Mouse (Mus musculus): ENCODE data around the gene Gnao1. TPM values are rescaled to one million over a fixed set of nuclear protein-coding genes. Genes with fewer than 3 reads are reported as not detected.
A peak's percentile ranks its signal among the peaks of the same experiment; 100 is the strongest.

Gnao1 gene
- polyA plus RNA-seq, 1 experiment from 2014 or later, result 187 TPM

DNA sequence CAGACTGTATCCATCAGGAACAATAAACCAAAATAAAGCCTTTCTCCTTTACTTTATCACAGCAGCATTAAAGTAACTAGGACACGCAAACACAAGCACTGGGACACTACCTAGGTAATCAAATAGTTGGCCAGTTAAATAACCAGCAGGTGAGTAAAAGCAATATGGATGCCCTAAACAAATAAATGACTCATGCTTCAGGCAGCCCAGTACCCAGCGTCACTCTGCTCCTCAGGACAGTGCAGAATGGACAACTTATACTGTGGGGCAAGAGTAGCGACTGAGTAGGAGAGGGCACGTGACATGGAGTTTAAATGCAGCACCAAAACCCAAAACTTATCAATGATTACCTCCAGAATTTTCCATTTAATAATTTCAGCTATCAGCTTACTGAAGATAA is 180.0 kb downstream of the Gnao1 start:
- no peaks in the 10 kb centered on the region for H3K27me3 ChIP-seq (replicated peaks; ENCODE audit: control insufficient read depth, insufficient read depth, low read length)
- H3K36me3 ChIP-seq (ENCODE audit: control insufficient read depth, insufficient read depth), result peaks cover 16% of the 10 kb centered on the region
- no peak overlapping the region for H3K4me3 ChIP-seq (replicated peaks; ENCODE audit: low read length)
- no peak overlapping the region for H3K9ac ChIP-seq (replicated peaks; ENCODE audit: low read depth, low read length)
- H3K27ac ChIP-seq (ENCODE audit: low read length), result no peak overlapping the region
- no peak overlapping the region for H3K4me2 ChIP-seq (ENCODE audit: low read length)
- H3K4me1 ChIP-seq (replicated peaks; ENCODE audit: control insufficient read depth, insufficient read depth, low read length), result no peaks in the 10 kb centered on the region
- no peak for ATAC-seq
- 94% methylated on average over 4 of the region's 4 CpGs for WGBS
- no peaks in the 10 kb centered on the region for H3K9me3 ChIP-seq (ENCODE audit: control insufficient read depth, low read length)

DNA sequence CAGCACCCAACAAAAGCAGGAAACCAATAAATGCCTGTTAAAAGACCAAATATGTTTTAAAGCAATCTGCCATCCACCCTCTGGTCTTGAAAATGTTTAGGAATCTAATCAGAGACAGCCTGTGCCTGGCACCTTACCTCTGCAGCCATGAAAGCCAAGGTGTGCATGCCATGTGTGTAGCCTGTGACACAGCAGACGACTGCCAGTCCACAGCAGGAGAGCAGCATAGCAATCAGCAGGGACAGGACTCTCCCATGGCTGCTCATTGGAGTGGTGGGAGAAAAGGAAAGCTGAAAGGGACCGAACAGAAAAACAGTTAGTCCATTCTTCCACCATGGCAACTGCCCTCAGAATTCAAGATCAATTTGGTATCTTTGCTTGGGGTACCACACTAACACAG is 189.2 kb downstream of the Gnao1 start:
- Histone ChIP-seq H3K4me1 (replicated peaks; ENCODE audit: control insufficient read depth, insufficient read depth, low read length) (no peaks in the 10 kb centered on the region), H3K36me3 (ENCODE audit: control insufficient read depth, insufficient read depth) (peaks cover 22% of the 10 kb centered on the region), H3K9me3 (ENCODE audit: control insufficient read depth, low read length) (no peaks in the 10 kb centered on the region), H3K27ac (ENCODE audit: low read length) (no peak overlapping the region), H3K27me3 (replicated peaks; ENCODE audit: control insufficient read depth, insufficient read depth, low read length) (no peaks in the 10 kb centered on the region), H3K4me2 (ENCODE audit: low read length) (no peak overlapping the region), H3K4me3 (replicated peaks; ENCODE audit: low read length) (no peak overlapping the region), H3K9ac (replicated peaks; ENCODE audit: low read depth, low read length) (no peak overlapping the region)
- 93% methylated on average over 2 of the region's 2 CpGs for WGBS
- ATAC-seq, result no peak

DNA sequence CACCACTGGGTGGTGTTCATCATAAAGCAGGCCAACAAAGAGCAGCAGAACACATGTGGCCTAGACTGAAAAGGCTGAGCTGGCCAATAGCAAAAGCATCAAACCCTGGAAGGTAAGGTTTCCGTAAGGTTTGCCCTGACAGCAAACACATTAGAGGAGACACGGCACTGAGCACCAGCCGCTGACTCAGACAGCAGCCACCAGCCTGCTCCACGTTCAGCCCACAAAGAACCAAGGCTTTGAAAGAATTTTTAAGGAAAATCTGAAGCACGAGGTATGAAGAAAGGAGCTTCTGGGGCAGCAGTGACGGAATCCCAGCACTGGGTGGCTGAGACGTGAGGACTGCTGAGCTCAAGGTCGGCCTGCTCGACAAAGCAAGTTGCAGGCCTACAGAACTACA is 194.4 kb downstream of the Gnao1 start:
- Histone ChIP-seq H3K9ac (replicated peaks; ENCODE audit: low read depth, low read length) (no peak overlapping the region), H3K9me3 (ENCODE audit: control insufficient read depth, low read length) (no peaks in the 10 kb centered on the region), H3K4me2 (ENCODE audit: low read length) (no peak overlapping the region), H3K4me3 (replicated peaks; ENCODE audit: low read length) (no peak overlapping the region), H3K36me3 (ENCODE audit: control insufficient read depth, insufficient read depth) (peaks cover 14% of the 10 kb centered on the region), H3K27me3 (replicated peaks; ENCODE audit: control insufficient read depth, insufficient read depth, low read length) (no peaks in the 10 kb centered on the region), H3K4me1 (replicated peaks; ENCODE audit: control insufficient read depth, insufficient read depth, low read length) (peaks cover 5% of the 10 kb centered on the region), H3K27ac (ENCODE audit: low read length) (no peak overlapping the region)
- 84% methylated on average over 9 of the region's 9 CpGs for WGBS
- ATAC-seq, result no peak

DNA sequence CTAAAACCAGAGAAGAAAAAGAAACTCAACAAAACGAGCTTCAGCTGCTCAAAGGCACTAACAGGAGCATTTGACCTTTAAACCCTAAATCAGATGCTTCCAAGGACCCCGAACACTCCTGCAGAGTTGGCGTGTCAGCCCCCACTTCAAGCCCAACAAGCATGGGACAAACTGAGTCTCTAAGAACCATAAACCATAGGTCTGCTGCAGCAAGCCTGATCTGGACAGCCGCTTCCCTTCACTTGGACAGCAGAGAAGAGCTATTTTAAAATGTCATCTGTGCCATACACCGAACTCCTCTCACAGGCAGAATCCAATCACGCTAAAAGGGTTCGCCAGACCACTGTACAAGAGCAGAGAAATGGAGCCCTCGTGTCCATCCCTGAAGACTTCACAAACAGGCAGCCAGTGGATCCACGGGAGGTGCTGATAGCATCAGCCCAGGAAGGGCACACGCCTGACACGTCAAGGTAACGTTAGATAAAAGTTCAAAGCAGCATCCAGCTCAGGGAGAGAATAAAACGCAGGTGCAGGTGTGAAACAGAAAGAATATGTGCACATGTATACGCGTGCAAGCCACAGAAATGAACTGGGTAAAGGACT is 199.6 kb downstream of the Gnao1 start:
- Histone ChIP-seq H3K36me3 (ENCODE audit: control insufficient read depth, insufficient read depth) (no peaks in the 10 kb centered on the region; the same call in 1 of the 2 replicates), H3K27ac (ENCODE audit: low read length) (no peak overlapping the region), H3K4me3 (replicated peaks; ENCODE audit: low read length) (no peak overlapping the region), H3K27me3 (replicated peaks; ENCODE audit: control insufficient read depth, insufficient read depth, low read length) (no peaks in the 10 kb centered on the region), H3K9ac (replicated peaks; ENCODE audit: low read depth, low read length) (0 out of 2 replicates have a peak overlapping the region, but pooled peaks have one; percentile 22), H3K4me2 (ENCODE audit: low read length) (no peak overlapping the region), H3K9me3 (ENCODE audit: control insufficient read depth, low read length) (no peaks in the 10 kb centered on the region), H3K4me1 (replicated peaks; ENCODE audit: control insufficient read depth, insufficient read depth, low read length) (peaks cover 33% of the 10 kb centered on the region)
- ATAC-seq, result no peak
- 72% methylated on average over 15 of the region's 15 CpGs for WGBS

DNA sequence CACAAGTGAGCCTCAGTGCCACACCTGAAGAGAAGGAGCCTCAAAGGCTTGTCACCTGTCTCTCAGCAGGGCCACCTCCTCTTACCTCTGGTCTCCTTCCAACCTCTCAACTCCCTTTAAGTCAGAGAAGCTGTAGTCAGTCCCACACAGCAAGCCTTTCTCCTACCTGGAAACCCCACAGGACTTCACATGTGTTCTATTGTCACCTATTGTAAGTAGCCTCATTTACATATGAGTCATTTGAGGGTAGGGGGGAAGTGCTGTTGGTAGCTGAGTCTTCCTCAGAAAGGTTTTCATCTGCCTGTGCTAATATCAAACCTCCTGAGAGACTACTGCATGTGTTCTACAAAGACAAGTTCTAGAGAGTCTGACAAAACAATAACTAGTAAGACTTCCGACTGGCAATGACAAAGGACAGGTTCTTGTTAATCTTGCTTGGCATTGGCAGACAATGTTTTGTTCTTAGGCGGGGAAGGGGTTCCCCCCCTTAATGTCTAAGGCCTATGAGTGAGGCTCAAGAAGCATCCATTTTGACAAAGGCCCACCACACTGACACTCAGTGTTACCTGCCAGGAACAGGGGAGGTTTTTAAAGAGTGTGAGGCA is 200.4 kb downstream of the Gnao1 start:
- H3K9ac ChIP-seq (replicated peaks; ENCODE audit: low read depth, low read length), result no peak overlapping the region
- peaks cover 33% of the 10 kb centered on the region for H3K4me1 ChIP-seq (replicated peaks; ENCODE audit: control insufficient read depth, insufficient read depth, low read length)
- no peak overlapping the region for H3K4me2 ChIP-seq (ENCODE audit: low read length)
- H3K27me3 ChIP-seq (replicated peaks; ENCODE audit: control insufficient read depth, insufficient read depth, low read length), result no peaks in the 10 kb centered on the region
- no peak for ATAC-seq
- H3K9me3 ChIP-seq (ENCODE audit: control insufficient read depth, low read length), result no peaks in the 10 kb centered on the region
- WGBS, result 39% methylated on average over 2 of the region's 2 CpGs
- H3K36me3 ChIP-seq (ENCODE audit: control insufficient read depth, insufficient read depth), result peaks cover 3% of the 10 kb centered on the region
- no peak overlapping the region for H3K4me3 ChIP-seq (replicated peaks; ENCODE audit: low read length)
- H3K27ac ChIP-seq (ENCODE audit: low read length), result no peak overlapping the region

DNA sequence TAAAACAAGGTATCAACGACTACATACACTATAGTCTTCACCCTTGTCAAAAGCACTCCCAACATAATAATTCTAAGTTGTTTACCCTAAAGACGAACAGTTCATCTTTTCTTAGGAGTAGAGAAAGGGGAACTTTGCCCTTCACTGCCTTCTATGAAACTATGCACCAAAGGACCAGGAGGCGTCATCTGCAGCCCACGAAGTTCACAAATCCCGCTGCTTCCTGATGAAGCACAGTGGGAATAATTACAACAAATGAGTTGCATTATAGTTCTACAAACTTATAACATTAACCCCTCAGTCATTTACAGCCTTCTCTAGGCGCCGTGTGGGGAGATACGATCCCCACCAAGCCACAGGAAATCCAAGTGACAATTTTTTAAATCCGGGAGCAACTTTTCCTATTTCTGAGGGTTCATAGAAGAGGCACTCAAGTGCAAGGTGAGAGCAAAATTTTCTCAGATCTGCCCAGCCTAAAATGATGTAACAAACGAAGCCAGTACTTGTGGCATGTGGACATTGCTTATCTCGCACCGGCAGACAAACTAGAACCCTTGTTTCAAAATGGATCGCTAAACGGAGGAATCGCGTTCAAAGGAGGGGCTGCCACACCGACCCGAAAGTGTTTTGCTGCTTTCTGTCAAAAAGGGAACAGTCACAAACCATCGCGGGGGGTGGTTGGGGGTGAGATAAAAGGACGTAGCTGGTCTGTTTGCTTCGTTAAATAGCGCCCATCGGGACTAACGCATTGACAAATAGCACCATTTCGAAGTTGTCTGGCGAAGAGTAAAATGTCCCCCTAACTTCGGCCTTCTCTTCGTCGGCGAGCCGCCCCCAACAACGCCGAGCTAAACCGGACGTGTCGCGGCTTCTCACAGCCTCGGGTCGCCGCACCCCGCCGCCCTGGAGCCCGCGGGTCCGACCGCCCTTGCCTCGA is 201.6 kb downstream of the Gnao1 start:
- Histone ChIP-seq H3K4me2 (ENCODE audit: low read length) (peak overlapping the region; percentile 73), H3K9me3 (ENCODE audit: control insufficient read depth, low read length) (no peaks in the 10 kb centered on the region), H3K36me3 (ENCODE audit: control insufficient read depth, insufficient read depth) (peaks cover 3% of the 10 kb centered on the region), H3K27ac (ENCODE audit: low read length) (peak overlapping the region; percentile 94), H3K4me3 (replicated peaks; ENCODE audit: low read length) (peak overlapping the region; percentile 98), H3K9ac (replicated peaks; ENCODE audit: low read depth, low read length) (peak overlapping the region; percentile 98), H3K27me3 (replicated peaks; ENCODE audit: control insufficient read depth, insufficient read depth, low read length) (no peaks in the 10 kb centered on the region), H3K4me1 (replicated peaks; ENCODE audit: control insufficient read depth, insufficient read depth, low read length) (peaks cover 33% of the 10 kb centered on the region)
- WGBS, result 3% methylated on average over 48 of the region's 48 CpGs
- no peak for ATAC-seq

DNA sequence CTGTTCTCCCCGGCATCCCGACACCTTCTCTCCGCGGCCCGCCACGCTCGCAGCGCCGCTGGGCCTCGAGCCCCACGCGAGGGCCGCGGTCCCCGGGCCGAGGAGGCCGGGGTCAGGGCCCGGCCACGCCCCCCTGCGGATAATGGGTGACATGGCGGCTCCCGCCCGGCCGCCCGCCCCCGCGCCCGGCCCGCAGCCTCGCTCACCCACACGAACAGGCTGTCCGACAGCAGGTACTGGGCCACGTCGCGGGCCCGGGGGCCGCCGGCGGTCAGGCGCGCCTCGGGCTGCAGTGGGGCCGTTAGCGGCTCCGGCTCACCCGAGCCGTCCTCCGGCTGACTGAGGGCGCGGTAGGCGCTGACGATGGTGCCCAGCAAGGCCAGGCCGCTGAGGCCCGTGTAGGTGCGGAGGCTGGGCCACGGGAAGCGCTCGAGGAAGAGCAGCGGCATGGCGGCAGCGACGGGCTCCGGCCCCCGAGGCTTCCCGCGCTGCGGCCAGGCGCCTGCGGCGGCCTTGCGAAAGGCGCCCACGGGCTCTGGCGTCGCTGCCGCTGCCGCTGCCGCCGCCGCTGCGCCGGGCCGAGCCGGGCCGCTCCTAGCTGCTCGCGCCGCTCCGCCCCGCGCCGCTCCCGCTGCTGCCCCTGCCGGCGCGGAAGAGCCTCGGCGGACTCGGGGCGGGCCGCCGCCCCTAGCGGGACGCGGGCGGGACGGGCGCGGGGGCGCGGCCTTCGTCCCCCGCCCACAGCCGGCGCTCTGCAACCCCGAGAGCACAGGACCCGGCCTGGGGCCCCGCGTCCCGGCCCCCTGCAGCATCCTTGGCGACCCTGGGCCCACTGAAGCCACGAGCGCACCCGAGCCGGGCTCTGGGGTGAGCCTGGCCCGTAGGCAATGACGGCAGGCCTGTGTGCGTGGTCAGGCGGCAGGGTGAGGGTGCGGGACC is 202.5 kb downstream of the Gnao1 start, which contains the start of gene Amfr:
Gene Amfr, minus strand, starts transcription at position 830 of the 939 bp plus-strand sequence.
- Histone ChIP-seq H3K27ac (ENCODE audit: low read length) (peak within 1 kb of the TSS; percentile 94), H3K9ac (replicated peaks; ENCODE audit: low read depth, low read length) (peak within 1 kb of the TSS; percentile 98), H3K4me2 (ENCODE audit: low read length) (peak within 1 kb of the TSS; percentile 73), H3K4me3 (replicated peaks; ENCODE audit: low read length) (peak within 1 kb of the TSS; percentile 98), H3K9me3 (ENCODE audit: control insufficient read depth, low read length) (no peaks in the 10 kb centered on the region), H3K36me3 (ENCODE audit: control insufficient read depth, insufficient read depth) (peaks cover 3% of the 10 kb centered on the region; the same call in 1 of the 2 replicates), H3K4me1 (replicated peaks; ENCODE audit: control insufficient read depth, insufficient read depth, low read length) (peaks cover 33% of the 10 kb centered on the region), H3K27me3 (replicated peaks; ENCODE audit: control insufficient read depth, insufficient read depth, low read length) (no peaks in the 10 kb centered on the region)
- peak; percentile 95 for ATAC-seq
- WGBS, result under 1% methylated on average over 92 of the region's 130 CpGs

DNA sequence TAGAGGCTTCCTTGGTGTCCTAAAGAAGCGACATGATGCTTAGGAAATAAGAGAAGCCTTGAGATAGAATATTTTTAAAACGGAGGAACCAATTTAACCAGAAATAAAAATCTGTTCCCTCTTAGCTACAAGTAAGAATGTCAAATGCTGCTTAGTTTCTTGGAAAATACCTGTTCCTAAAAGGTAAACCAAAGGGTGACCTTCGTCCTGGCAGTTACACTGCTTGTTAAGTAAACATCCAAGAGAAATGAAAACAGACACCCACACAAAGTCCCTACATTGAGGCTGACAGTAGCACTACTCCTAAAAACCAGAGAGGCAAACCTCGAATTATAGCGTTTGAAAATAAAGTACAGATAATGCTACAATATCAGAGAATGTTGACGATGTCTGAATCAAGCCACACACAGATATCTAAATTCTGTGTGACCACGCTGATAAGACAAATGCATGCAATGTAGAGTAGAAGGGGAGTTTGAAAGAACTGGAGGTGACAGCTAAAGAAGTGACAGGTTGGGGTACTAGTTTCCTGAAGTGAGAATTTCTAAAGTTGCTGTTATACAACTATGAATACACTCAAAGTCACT is 203.4 kb downstream of the Gnao1 start:
- Histone ChIP-seq H3K4me3 (replicated peaks; ENCODE audit: low read length) (peak overlapping the region; percentile 98), H3K4me1 (replicated peaks; ENCODE audit: control insufficient read depth, insufficient read depth, low read length) (peaks cover 33% of the 10 kb centered on the region), H3K36me3 (ENCODE audit: control insufficient read depth, insufficient read depth) (peaks cover 3% of the 10 kb centered on the region; the same call in 1 of the 2 replicates), H3K27ac (ENCODE audit: low read length) (peak overlapping the region; percentile 94), H3K27me3 (replicated peaks; ENCODE audit: control insufficient read depth, insufficient read depth, low read length) (no peaks in the 10 kb centered on the region), H3K9ac (replicated peaks; ENCODE audit: low read depth, low read length) (peak overlapping the region; percentile 98), H3K4me2 (ENCODE audit: low read length) (peak overlapping the region; percentile 73), H3K9me3 (ENCODE audit: control insufficient read depth, low read length) (no peaks in the 10 kb centered on the region)
- ATAC-seq, result no peak
- 42% methylated on average over 7 of the region's 7 CpGs for WGBS

All from forebrain, embryonic 16.5 days (tissue).